Mouse (Mus musculus) C2C12 (cell line): ENCODE results near the gene Gm20388. TPM values are rescaled to one million over a fixed set of nuclear protein-coding genes. Genes with fewer than 3 reads are reported as not detected.

Experiments used
- H3K27me3 ChIP-seq: one replicate; pipeline ENCODE4 v1.6.1; 2011; ENCODE audit not compliant: control insufficient read depth, insufficient read depth, insufficient read length
- H3K36me3 ChIP-seq: one replicate; pipeline ENCODE4 v1.6.1; 2011; ENCODE audit not compliant: control insufficient read depth, insufficient read depth
- H3K4me3 ChIP-seq: one replicate; pipeline ENCODE4 v1.5.1; 2011; ENCODE audit warnings: mild to moderate bottlenecking, control low read depth; ENCODE audit not compliant: poor library complexity, insufficient read depth, severe bottlenecking
- H3K79me2 ChIP-seq: one replicate; pipeline ENCODE4 v1.6.1; 2011; ENCODE audit not compliant: control insufficient read depth, insufficient read depth
- H3K79me3 ChIP-seq: one replicate; pipeline ENCODE4 v1.6.1; 2011; ENCODE audit warnings: low read depth, control low read depth
- H3ac ChIP-seq: one replicate; pipeline ENCODE3; 2011; ENCODE audit warnings: low read depth; ENCODE audit not compliant: control insufficient read depth, insufficient read length
- CEBPB ChIP-seq: IDR thresholded peaks from one replicate; pipeline ENCODE4 v1.6.1; 2011; ENCODE audit warnings: low read depth, mild to moderate bottlenecking, control low read depth, moderate library complexity
- CTCF ChIP-seq: IDR thresholded peaks from one replicate; pipeline ENCODE4 v1.5.1; 2011; ENCODE audit not compliant: control insufficient read depth, insufficient read depth, insufficient read length
- FOSL1 ChIP-seq: IDR thresholded peaks from one replicate; pipeline ENCODE4 v1.8.0; 2011; ENCODE audit warnings: mild to moderate bottlenecking, low read length; ENCODE audit not compliant: poor library complexity, insufficient read depth, severe bottlenecking
- MAX ChIP-seq: IDR thresholded peaks from one replicate; pipeline ENCODE4 v1.6.1; 2011; ENCODE audit warnings: mild to moderate bottlenecking, control low read depth
- MYOD1 ChIP-seq: IDR thresholded peaks from one replicate; pipeline ENCODE4 v1.6.1; 2011; ENCODE audit warnings: low read depth; ENCODE audit not compliant: control insufficient read depth, insufficient read length
- MYOG ChIP-seq: IDR thresholded peaks from one replicate; pipeline ENCODE4 v1.6.1; 2011; ENCODE audit not compliant: control insufficient read depth, insufficient read length; ENCODE audit errors: extremely low read depth
- USF1 ChIP-seq: IDR thresholded peaks from one replicate; pipeline ENCODE4 v1.6.1; 2011; ENCODE audit warnings: low read depth, mild to moderate bottlenecking, control low read depth, moderate library complexity
- polyA plus RNA-seq: library from polyadenylated mRNA; unstranded; fragments of >200 nt; fragmentation: generic; extraction: Trizol; gene quantifications from one replicate; pipeline ENCODE4 v1.2.1, GENCODE M21; 2012; ENCODE audit warnings: missing spikeins

Gene Gm20388
- polyA plus RNA-seq, 1 experiment = 15.0 TPM

- Histone ChIP-seq H3K79me2 (no peaks in the 10 kb centered on the region), H3K36me3 (no peaks in the 10 kb centered on the region), H3ac (no peak overlapping the region), H3K27me3 (peaks cover 81% of the 10 kb centered on the region), H3K4me3 (no peak overlapping the region), H3K79me3 (no peaks in the 10 kb centered on the region)
- TF ChIP-seq MYOD1 (no peak), MAX (no peak), CEBPB (no peak), CTCF (no peak), MYOG (no peak), USF1 (no peak), FOSL1 (no peak)
Measured at GRCm38 (mm10) chr8:121718925-121719324, 1808.3 kb downstream of the Gm20388 start.

GRCm38 (mm10) chr8:121721072-121721471 lies 1810.4 kb downstream of the Gm20388 start:
- no peak overlapping the region for H3K4me3 ChIP-seq
- no peaks in the 10 kb centered on the region for H3K79me3 ChIP-seq
- no peaks in the 10 kb centered on the region for H3K79me2 ChIP-seq
- no peaks in the 10 kb centered on the region for H3K36me3 ChIP-seq
- TF ChIP-seq MAX (no peak), CEBPB (no peak)
- no peak overlapping the region for H3ac ChIP-seq
- H3K27me3 ChIP-seq = peaks cover 81% of the 10 kb centered on the region

- H3K79me3 ChIP-seq = no peaks in the 10 kb centered on the region
- peaks cover 89% of the 10 kb centered on the region for H3K27me3 ChIP-seq
- H3K79me2 ChIP-seq = no peaks in the 10 kb centered on the region
- no peak overlapping the region for H3K4me3 ChIP-seq
- TF ChIP-seq MYOD1 (no peak), MAX (no peak), MYOG (no peak)
- no peak overlapping the region for H3ac ChIP-seq
- no peaks in the 10 kb centered on the region for H3K36me3 ChIP-seq
Measured at GRCm38 (mm10) chr8:121723846-121724245, 1813.2 kb downstream of the Gm20388 start.

- no peaks in the 10 kb centered on the region for H3K36me3 ChIP-seq
- H3K27me3 ChIP-seq = peaks cover 95% of the 10 kb centered on the region
- H3ac ChIP-seq = no peak overlapping the region
- H3K4me3 ChIP-seq = no peak overlapping the region
- TF ChIP-seq MAX = no peak
- no peak for TF ChIP-seq USF1
- TF ChIP-seq FOSL1 = no peak
- no peak for TF ChIP-seq MYOD1
- no peak for TF ChIP-seq CEBPB
- no peak for TF ChIP-seq MYOG
- no peak for TF ChIP-seq CTCF
- no peaks in the 10 kb centered on the region for H3K79me2 ChIP-seq
- no peaks in the 10 kb centered on the region for H3K79me3 ChIP-seq
Measured at GRCm38 (mm10) chr8:121727164-121727563, 1816.5 kb downstream of the Gm20388 start.

- H3ac ChIP-seq = no peak within 1 kb of the TSS
- TF ChIP-seq MYOG = no peak
- no peak for TF ChIP-seq MAX
- no peak for TF ChIP-seq CEBPB
- no peak for TF ChIP-seq USF1
- no peak for TF ChIP-seq MYOD1
- no peak for TF ChIP-seq CTCF
- no peak for TF ChIP-seq FOSL1
- no peaks in the 10 kb centered on the region for H3K79me2 ChIP-seq
- no peaks in the 10 kb centered on the region for H3K36me3 ChIP-seq
- no peaks in the 10 kb centered on the region for H3K79me3 ChIP-seq
- H3K4me3 ChIP-seq = no peak within 1 kb of the TSS
- H3K27me3 ChIP-seq = peaks cover 96% of the 10 kb centered on the region
Measured at GRCm38 (mm10) chr8:121729323-121729722, 1818.7 kb downstream of the Gm20388 start, which contains the start of gene Jph3. Gene Jph3 (plus strand): TSS chr8:121729623.

GRCm38 (mm10) chr8:121729754-121730153 lies 1819.1 kb downstream of the Gm20388 start:
- peaks cover 95% of the 10 kb centered on the region for H3K27me3 ChIP-seq

More at GRCm38 (mm10) chr8:121729754-121730153, 1819.1 kb downstream of the Gm20388 start:
- Histone ChIP-seq H3ac (no peak overlapping the region), H3K4me3 (no peak overlapping the region), H3K79me3 (no peaks in the 10 kb centered on the region), H3K79me2 (no peaks in the 10 kb centered on the region), H3K36me3 (no peaks in the 10 kb centered on the region)
- TF ChIP-seq CEBPB (no peak), FOSL1 (no peak), MAX (no peak), USF1 (no peak), MYOG (no peak), MYOD1 (no peak), CTCF (no peak)
